Mouse (Mus musculus) kidney, adult 2 months (tissue): ENCODE measurements at regions not wholly inside any gene's neighbourhood (a gene's known extent, or its start where the extent isn't known, plus 50 kb on each side); places are given as distances from the start of the nearest gene placed in this dataset.

Source experiments
- DNase-seq: peaks from one replicate; pipeline ENCODE4 v3.0.0; 2021
- H3K27ac ChIP-seq: fragments of 200-500 bp; 2 replicates; pipeline ENCODE4 v1.5.1; 2012; ENCODE audit warnings: low read depth, low read length, control low read depth, inconsistent platforms; ENCODE audit not compliant: insufficient read depth
- H3K27me3 ChIP-seq: fragments of 200-500 bp; replicated peaks from 2 replicates; pipeline ENCODE4 v1.6.1; 2012; ENCODE audit warnings: mild to moderate bottlenecking, moderate library complexity, low read length, inconsistent platforms; ENCODE audit not compliant: control insufficient read depth, insufficient read depth
- H3K36me3 ChIP-seq: fragments of 200-500 bp; 2 replicates; pipeline ENCODE4 v1.6.1; 2012; ENCODE audit warnings: mild to moderate bottlenecking, moderate library complexity, low read length, inconsistent platforms; ENCODE audit not compliant: control insufficient read depth, insufficient read depth
- H3K4me1 ChIP-seq: fragments of 200-500 bp; 2 replicates; pipeline ENCODE4 v1.6.1; 2011; ENCODE audit warnings: low read length; ENCODE audit not compliant: control insufficient read depth, insufficient read depth
- H3K4me3 ChIP-seq: fragments of 200-500 bp; 2 replicates; pipeline ENCODE4 v1.5.1; 2011; ENCODE audit warnings: mild to moderate bottlenecking, low read depth, low read length, control low read depth; ENCODE audit not compliant: insufficient read depth
- CTCF ChIP-seq: fragments of 200-500 bp; conservative IDR thresholded peaks from 2 replicates; pipeline ENCODE4 v1.5.1; 2011; ENCODE audit warnings: low read depth, mild to moderate bottlenecking, control low read depth, low read length, moderate library complexity, mixed read lengths; ENCODE audit not compliant: insufficient read depth, insufficient read length
- POLR2A ChIP-seq: fragments of 200-500 bp; IDR thresholded peaks from one replicate; pipeline ENCODE4 v1.6.1; 2011; ENCODE audit warnings: low read depth, low read length, control low read depth
- WGBS: fragments of 180-500 bp; shearing (Covaris S2); methylation state at CpG from one replicate; pipeline ENCODE4 v1.1.7; 2018; 5-methylcytosine and 5-hydroxymethylcytosine counted together

GRCm38 (mm10) chr12:36748345-36748744 is 360.0 kb upstream of the Meox2 start:
- no peak overlapping the region for H3K4me3 ChIP-seq
- H3K27me3 ChIP-seq: no peaks in the 10 kb centered on the region
- no peak for DNase-seq
- H3K36me3 ChIP-seq: no peaks in the 10 kb centered on the region
- TF ChIP-seq POLR2A (no peak), CTCF (no peak)
- no peaks in the 10 kb centered on the region for H3K4me1 ChIP-seq
- WGBS: 78% methylated on average over 1 of the region's 1 CpGs
- no peak overlapping the region for H3K27ac ChIP-seq

DNA sequence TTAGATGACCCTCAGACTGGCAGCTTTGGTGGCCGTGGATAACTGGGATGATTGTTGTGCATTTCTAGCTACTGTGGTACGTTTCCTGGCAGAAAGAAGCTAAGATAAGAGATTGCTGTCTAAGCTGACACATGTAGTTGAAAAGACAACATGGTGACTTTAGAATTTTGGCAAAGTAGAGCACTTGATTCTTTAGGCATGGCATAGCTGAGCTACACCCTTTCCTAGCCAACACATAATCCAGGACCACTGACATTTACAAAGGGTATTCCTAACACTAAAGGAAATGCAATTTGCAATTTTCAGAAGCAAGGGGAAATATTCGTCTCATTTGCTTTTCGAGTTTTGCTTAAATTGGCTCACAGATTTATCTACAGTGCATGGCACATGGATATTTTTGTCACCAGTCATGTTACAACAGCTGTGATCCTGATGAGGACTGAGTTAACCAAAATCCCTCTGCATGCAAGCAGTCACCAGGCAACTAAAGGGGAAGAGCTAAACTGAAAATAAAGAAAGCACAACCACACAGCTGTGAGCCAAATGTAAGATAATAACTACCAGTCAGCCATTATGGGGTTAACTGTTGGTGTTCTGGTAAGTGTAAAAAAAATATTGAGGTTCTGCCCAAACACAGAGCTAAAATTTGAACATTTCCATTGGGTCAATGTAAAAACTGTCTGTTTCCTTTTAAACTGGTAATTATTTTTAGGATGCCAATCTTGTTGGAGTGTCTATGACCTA is 342.9 kb upstream of the Meox2 start:
- no peaks in the 10 kb centered on the region for H3K36me3 ChIP-seq
- no peak for TF ChIP-seq CTCF
- no peak for TF ChIP-seq POLR2A
- H3K4me3 ChIP-seq: no peak overlapping the region
- no peak for DNase-seq
- no peaks in the 10 kb centered on the region for H3K4me1 ChIP-seq
- H3K27ac ChIP-seq: no peak overlapping the region
- WGBS: 81% methylated on average over 4 of the region's 4 CpGs
- H3K27me3 ChIP-seq: no peaks in the 10 kb centered on the region

- H3K4me1 ChIP-seq: no peaks in the 10 kb centered on the region
- no peaks in the 10 kb centered on the region for H3K36me3 ChIP-seq
- WGBS: 31% methylated on average over 1 of the region's 1 CpGs
- TF ChIP-seq CTCF (no peak), POLR2A (no peak)
- no peaks in the 10 kb centered on the region for H3K27me3 ChIP-seq
- no peak for DNase-seq
- no peak overlapping the region for H3K4me3 ChIP-seq
- no peak overlapping the region for H3K27ac ChIP-seq
Measured at GRCm38 (mm10) chr12:36766167-36766566, 342.2 kb upstream of the Meox2 start.

DNA sequence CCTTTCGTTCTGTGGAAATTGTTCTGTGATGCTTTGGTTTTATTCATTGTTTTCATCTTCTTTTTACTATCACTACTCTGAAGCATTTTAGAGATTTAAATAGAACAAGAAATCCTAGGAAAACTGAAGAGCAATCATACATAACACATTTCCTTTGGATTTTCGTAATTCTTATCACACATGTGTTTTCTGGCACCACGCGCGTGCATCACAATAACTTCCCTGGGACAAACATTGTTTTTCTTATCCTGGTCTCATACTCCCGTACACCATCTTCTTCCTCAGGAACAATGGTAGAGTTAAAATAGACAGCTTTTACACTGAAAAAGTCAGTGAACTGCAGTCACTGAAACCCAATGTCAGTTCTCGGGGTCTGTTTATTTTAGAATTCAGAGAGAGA is 327.6 kb upstream of the Meox2 start:
- WGBS: 81% methylated on average over 7 of the region's 7 CpGs
- no peak for DNase-seq
- no peak overlapping the region for H3K27ac ChIP-seq

DNA sequence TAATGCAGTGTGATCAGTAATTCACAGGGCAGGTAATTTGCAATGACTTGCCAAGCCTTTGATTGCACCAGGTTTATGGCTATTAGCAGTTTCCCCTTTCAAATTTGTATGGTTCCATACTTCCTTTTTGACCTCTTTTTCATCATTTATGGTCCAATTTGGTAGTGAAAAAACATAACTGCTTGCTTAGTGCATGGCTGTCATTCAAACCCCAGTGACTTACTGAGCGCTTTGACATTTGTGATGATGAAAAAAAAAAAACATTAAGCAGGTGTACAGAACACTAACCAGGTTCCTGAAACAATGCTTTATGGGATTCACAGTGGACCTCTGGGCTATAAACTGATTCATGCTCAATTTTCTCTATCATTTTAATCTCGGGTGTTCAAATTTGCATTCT is 317.5 kb upstream of the Meox2 start:
- no peaks in the 10 kb centered on the region for H3K27me3 ChIP-seq
- H3K4me3 ChIP-seq: no peak overlapping the region
- no peak for TF ChIP-seq CTCF
- no peak for TF ChIP-seq POLR2A
- no peak for DNase-seq
- H3K4me1 ChIP-seq: no peaks in the 10 kb centered on the region
- no peaks in the 10 kb centered on the region for H3K36me3 ChIP-seq
- WGBS: 81% methylated on average over 2 of the region's 2 CpGs
- H3K27ac ChIP-seq: no peak overlapping the region

More for the DNA sequence above, 327.6 kb upstream of the Meox2 start:
- H3K36me3 ChIP-seq: no peaks in the 10 kb centered on the region
- no peaks in the 10 kb centered on the region for H3K4me1 ChIP-seq
- no peak overlapping the region for H3K4me3 ChIP-seq
- TF ChIP-seq CTCF: no peak
- TF ChIP-seq POLR2A: no peak
- no peaks in the 10 kb centered on the region for H3K27me3 ChIP-seq

DNA sequence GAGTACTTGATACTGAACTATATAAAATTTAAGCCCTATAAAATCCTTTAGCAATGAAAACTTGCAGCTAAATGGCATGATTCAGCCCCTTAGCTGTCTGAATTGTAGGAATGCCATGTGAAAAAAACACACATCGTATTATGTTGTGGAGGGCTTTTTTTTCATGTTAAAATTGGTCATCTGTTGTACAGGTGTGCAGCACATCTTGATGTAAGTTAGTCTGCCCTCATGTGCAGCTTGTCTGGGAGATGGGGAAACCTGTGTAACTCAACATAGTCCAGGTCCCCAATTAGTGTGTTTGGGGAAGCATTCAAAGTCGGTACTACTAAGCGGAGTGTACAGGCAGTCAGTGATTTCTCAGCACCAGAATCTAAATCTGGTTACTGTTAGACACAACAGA is 316.9 kb upstream of the Meox2 start:
- no peak for TF ChIP-seq POLR2A
- TF ChIP-seq CTCF: no peak
- Histone ChIP-seq H3K27me3 (no peaks in the 10 kb centered on the region), H3K27ac (no peak overlapping the region), H3K36me3 (no peaks in the 10 kb centered on the region), H3K4me1 (no peaks in the 10 kb centered on the region), H3K4me3 (no peak overlapping the region)
- WGBS: 83% methylated on average over 3 of the region's 3 CpGs
- DNase-seq: no peak

GRCm38 (mm10) chr12:36792205-36792604 is 316.1 kb upstream of the Meox2 start:
- Histone ChIP-seq H3K27me3 (no peaks in the 10 kb centered on the region), H3K36me3 (no peaks in the 10 kb centered on the region), H3K4me3 (no peak overlapping the region), H3K4me1 (no peaks in the 10 kb centered on the region), H3K27ac (no peak overlapping the region)
- DNase-seq: no peak
- TF ChIP-seq CTCF: no peak
- TF ChIP-seq POLR2A: no peak
- WGBS: 65% methylated on average over 3 of the region's 3 CpGs

GRCm38 (mm10) chr12:36793799-36794198 is 314.5 kb upstream of the Meox2 start:
- DNase-seq: no peak
- H3K27ac ChIP-seq: no peak overlapping the region

More at GRCm38 (mm10) chr12:36793799-36794198, 314.5 kb upstream of the Meox2 start:
- Histone ChIP-seq H3K4me1 (no peaks in the 10 kb centered on the region), H3K36me3 (no peaks in the 10 kb centered on the region), H3K27me3 (no peaks in the 10 kb centered on the region), H3K4me3 (no peak overlapping the region)
- WGBS: 52% methylated on average over 2 of the region's 2 CpGs
- TF ChIP-seq POLR2A (no peak), CTCF (no peak)
